Mouse (Mus musculus): ENCODE data around the gene Hspg2. TPM values are rescaled to one million over a fixed set of nuclear protein-coding genes. Genes with fewer than 3 reads are reported as not detected.
A peak's percentile ranks its signal among the peaks of the same experiment; 100 is the strongest.

Gene Hspg2
- total RNA-seq, 2 experiments from 2014 or later: 11.6 to 12.9 TPM

- intact Hi-C loops (cut with DNase I): no loop called here
- DNase-seq (ENCODE audit: low spot score in 2 of 2): no peak
Observed at GRCm38 (mm10) chr4:137458310-137458709, 10.3 kb upstream of the Hspg2 start.

GRCm38 (mm10) chr4:137458861-137459260 is 9.7 kb upstream of the Hspg2 start:
- intact Hi-C loops (cut with DNase I): no loop called here

GRCm38 (mm10) chr4:137460676-137461075 is 7.9 kb upstream of the Hspg2 start:
- no peak for DNase-seq (ENCODE audit: low spot score in 2 of 2)
- intact Hi-C loops (cut with DNase I): no loop called here

More at GRCm38 (mm10) chr4:137458861-137459260, 9.7 kb upstream of the Hspg2 start:
- DNase-seq (ENCODE audit: low spot score in 2 of 2): no peak

- no peak for DNase-seq (ENCODE audit: low spot score in 2 of 2)
- intact Hi-C loops (cut with DNase I): no loop called here
Observed at GRCm38 (mm10) chr4:137461217-137461616, 7.4 kb upstream of the Hspg2 start.

- intact Hi-C loops (cut with DNase I): no loop called here
- no peak for DNase-seq (ENCODE audit: low spot score in 2 of 2)
Observed at GRCm38 (mm10) chr4:137461981-137462690, 6.4 kb upstream of the Hspg2 start.

GRCm38 (mm10) chr4:137465125-137465787 is 3.3 kb upstream of the Hspg2 start:
- intact Hi-C loops (cut with DNase I): no loop called here
- DNase-seq (ENCODE audit: low spot score in 2 of 2): no peak

GRCm38 (mm10) chr4:137466991-137467390 is 1.6 kb upstream of the Hspg2 start:
- no peak for DNase-seq (ENCODE audit: low spot score in 2 of 2)
- intact Hi-C loops (cut with DNase I): no loop called here

- intact Hi-C loops (cut with DNase I): no loop called here
- no peak for DNase-seq (ENCODE audit: low spot score in 2 of 2)
Observed at GRCm38 (mm10) chr4:137467525-137467924, 1.0 kb upstream of the Hspg2 start.

- intact Hi-C loops (cut with DNase I): no loop called here
- no peak for DNase-seq (ENCODE audit: low spot score in 2 of 2)
Observed at GRCm38 (mm10) chr4:137469081-137469844, 694 bp downstream of the Hspg2 start.

GRCm38 (mm10) chr4:137469845-137470692 is 1.5 kb downstream of the Hspg2 start:
- intact Hi-C loops (cut with DNase I): no loop called here
- no peak for DNase-seq (ENCODE audit: low spot score in 2 of 2)

- intact Hi-C loops (cut with DNase I): no loop called here
- no peak for DNase-seq (ENCODE audit: low spot score in 2 of 2)
Observed at GRCm38 (mm10) chr4:137470701-137471317, 2.2 kb downstream of the Hspg2 start.

GRCm38 (mm10) chr4:137471326-137471725 is 2.8 kb downstream of the Hspg2 start:
- intact Hi-C loops (cut with DNase I): no loop called here
- DNase-seq (ENCODE audit: low spot score in 2 of 2): no peak

- intact Hi-C loops (cut with DNase I): no loop called here
- no peak for DNase-seq (ENCODE audit: low spot score in 2 of 2)
Observed at GRCm38 (mm10) chr4:137473240-137473639, 4.7 kb downstream of the Hspg2 start.

- intact Hi-C loops (cut with DNase I): no loop called here
- DNase-seq (ENCODE audit: low spot score in 2 of 2): no peak
Observed at GRCm38 (mm10) chr4:137473701-137474388, 5.3 kb downstream of the Hspg2 start.

GRCm38 (mm10) chr4:137474694-137475093 is 6.1 kb downstream of the Hspg2 start:
- DNase-seq (ENCODE audit: low spot score in 2 of 2): no peak
- intact Hi-C loops (cut with DNase I): no loop called here

- DNase-seq (ENCODE audit: low spot score in 2 of 2): no peak
- intact Hi-C loops (cut with DNase I): no loop called here
Observed at GRCm38 (mm10) chr4:137475271-137476050, 6.9 kb downstream of the Hspg2 start.

GRCm38 (mm10) chr4:137476065-137476760 is 7.6 kb downstream of the Hspg2 start:
- intact Hi-C loops (cut with DNase I): no loop called here
- DNase-seq (ENCODE audit: low spot score in 2 of 2): peak; percentile 44 to 61

All from left cerebral cortex, postnatal 14 days (tissue).